Mouse (Mus musculus): ENCODE results near the gene Tm7sf2.
A peak's percentile ranks its signal among the peaks of the same experiment; 100 is the strongest.

Gene Tm7sf2

DNA sequence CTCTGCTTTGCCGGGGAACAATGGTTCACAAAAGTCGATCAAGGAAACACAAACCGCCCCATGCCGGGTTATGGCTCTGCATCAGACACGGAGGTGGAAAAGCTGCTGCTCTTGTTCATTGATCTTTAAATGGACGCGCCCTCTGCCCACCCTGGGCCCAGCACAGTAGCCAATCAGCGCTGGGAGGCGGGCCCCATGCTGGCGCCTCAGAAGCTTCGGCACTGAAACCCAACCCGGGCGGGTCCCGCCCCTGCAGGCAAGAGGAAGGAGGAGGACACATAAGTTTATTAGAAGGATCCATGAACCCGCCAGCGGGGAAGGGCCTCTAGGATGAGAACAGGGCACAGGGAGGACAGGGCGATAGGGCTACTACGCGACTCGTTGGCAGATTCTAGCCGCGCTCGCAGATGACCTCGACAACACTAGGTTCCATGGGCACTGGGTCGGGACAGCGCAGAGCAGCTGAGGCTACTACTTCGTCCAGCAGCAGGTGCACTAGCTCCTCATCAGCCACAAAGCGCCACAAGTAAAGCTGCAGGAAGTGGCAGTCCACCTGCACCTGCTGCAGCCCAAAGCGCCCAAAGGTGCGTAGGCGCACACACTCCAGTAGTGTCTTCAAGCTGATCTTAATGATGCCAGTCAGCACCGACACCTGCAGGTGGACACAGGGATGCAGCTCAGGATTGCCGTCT, at the start of gene Tm7sf2:
Gene Tm7sf2 (minus strand): TSS at position 650 of the 692 bp plus-strand sequence.
- DNase-seq (ENCODE audit: low spot score in 2 of 2): peak; percentile 85 to 87

DNA sequence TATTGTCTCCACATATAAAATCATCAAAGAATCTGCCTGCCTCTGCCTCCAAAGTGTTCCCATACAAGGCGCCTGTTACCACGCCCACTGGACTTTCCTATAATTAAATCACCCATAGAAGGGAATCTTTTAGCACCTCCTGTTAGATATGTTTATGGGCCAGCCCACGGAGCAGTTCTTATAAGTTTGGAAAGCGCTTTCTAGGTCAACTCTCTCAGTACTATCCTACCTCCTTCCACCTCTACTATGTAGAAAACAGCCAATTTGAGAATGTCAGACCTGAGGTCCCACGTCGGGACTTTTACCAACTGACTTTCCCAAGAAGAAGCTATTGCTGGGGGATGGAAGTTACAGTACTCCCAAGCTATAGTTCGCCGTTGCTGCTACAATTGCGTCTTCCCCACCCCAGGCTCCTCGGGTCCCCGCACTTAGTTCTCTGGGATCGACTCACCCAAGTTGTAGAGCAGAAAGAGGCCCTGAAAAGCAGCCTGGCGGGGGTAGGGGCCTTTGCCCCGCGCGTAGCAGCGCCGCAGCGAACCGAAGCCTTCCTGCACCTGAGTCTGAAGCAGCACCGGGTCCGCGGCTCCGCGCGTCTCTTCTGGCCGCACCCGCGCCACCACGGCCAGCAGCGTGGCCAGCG, 49.3 kb upstream of the Tm7sf2 start:
- DNase-seq (ENCODE audit: low spot score in 2 of 2): no peak

DNA sequence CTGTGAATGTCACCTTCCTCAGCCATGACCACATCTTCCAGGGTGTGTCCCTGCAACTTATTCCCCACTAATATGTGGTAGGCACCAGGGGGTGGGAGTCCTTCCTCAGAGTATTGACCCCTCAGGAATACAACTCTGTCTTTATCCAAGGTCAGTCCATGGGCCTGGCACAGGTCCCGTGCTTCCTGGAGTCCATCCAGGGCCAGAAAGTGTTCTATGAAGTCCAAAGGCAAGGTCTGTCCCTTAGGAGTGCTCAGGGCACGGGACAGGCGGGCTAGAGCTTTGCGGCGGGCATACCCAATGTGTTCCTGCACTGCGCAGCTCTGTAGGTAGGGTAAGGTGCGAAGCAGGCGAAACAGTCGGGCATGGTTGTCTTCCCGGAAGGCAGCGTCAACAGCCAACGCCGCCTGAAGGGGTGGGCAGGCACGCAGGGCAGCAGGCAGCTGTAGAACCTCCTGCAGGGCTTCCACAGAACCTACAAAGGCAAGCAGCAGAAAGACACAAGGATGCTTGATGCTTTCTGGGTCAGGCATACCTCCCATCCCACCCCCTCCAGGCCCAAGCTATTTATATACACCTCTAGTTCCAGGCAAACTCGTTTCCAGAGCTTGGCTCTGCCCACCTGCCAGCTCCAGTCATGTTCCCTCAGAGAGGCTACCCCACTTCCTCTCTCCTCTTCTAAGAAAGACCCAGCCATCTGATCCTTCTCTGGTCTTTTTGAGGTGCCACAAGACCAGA, 48.1 kb upstream of the Tm7sf2 start:
- peak in 1 of 2 experiments; percentile 15 for DNase-seq (ENCODE audit: low spot score in 2 of 2)

DNA sequence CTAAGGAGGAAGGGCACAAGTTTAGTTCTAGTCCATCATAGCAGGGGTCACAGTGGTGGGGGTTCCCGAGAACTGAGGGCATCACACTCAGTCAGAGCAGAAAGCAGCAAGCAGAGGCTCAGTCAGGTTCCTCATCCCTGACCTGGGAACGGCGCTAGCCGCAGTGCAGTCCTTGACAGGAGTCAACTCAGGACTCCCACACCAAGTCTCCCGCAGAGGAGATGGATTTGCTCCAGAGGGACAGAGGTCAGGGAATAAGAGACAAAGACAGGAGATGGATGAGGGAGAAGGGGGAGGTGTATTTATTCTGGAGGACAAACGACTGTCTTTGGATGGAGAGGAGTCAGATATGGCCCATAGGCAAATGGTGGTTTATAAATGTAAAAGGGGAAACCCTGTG, 44.9 kb upstream of the Tm7sf2 start:
- DNase-seq (ENCODE audit: low spot score in 2 of 2): no peak

DNA sequence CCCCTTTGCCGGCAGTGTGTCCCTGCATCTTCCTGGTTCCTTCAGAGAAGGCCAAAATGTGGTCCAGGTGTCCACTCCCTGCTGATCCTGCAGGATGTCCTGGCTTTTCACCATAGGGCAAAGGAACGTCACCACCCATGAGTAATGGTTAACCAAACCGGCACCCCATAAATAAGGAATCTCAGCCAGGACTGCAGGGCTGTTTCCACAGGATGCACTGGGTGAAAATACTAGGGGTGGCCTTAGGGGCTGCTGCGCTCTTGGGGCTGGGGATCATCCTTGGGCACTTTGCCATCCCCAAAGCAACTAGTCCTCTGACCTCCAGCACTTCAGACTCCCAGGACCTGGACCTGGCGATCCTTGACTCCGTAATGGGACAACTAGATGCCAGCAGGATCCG, 37.4 kb upstream of the Tm7sf2 start, which contains the start of gene Naaladl1:
Gene Naaladl1 (plus strand): TSS at position 197 of the 400 bp plus-strand sequence.
- DNase-seq (ENCODE audit: low spot score in 2 of 2): no peak

DNA sequence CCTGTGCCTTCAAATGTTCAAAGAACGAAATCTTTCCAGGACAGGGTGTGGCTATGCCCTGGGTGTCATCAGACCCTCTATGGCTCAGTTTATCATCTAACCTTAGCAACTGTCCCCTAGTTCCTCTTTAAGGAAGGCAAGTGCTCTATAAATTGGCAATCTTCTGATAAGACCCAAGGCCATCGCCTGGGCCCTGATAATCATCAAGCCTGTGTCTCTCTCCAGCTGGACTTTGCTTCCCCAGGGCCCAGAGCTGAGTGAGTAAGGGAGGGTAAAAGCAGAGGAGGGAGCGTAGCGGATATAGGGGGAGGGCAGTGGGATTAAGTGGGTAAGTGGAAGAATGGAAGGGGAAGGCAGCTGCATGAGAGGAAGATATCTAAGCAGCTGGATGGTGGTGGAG, 36.3 kb upstream of the Tm7sf2 start:
- no peak for DNase-seq (ENCODE audit: low spot score in 2 of 2)

DNA sequence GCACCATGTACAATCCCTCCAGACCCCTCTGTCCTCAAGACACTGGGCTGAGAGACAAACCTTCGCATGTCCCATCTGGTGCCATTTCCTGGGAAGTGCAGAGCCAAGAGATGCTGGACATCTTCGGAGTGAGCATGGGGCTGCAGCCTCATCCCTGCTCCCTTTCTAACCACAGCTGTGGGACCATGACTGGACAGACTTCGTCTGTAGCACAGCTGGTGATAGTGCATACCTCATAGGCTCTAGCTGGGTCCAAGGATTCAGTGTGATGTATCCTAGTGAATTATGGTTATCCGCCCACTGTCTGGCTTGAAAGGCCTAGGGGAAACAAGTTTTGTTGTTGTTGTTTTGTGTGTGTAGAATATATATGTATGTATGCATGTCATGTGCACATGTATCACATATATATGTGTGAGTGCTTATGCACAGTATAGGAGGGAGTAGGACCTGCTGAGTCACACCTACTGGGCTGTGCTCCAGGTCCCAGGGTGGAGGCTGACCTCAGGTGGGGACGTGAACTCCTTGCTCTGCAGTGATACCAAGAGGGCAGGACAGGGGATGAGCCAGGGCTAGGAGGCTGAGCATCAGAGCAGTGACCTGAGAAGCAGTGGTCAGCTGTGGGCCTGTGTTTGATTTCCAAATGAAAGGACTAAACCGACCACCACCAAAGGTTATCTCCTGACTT, 34.1 kb upstream of the Tm7sf2 start:
- no peak for DNase-seq (ENCODE audit: low spot score in 2 of 2)

DNA sequence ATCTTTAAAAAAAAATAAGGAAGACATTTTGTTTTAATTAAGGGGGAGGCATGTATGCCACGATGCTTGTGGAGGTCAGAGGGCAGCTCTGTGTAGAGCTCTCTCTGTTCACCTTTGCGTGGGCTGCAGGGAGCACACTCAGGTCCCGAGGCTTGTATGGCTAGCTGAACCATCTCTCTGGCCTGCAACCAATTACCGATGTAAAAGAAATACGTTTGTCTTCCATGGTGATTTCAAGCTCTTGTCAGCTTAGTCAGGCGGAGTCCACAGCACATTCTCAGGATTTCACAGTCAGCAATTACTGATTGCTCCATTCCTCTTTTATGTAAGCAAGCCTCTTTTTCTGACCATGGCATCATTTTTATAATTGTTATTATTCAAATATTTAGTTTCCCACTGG, 33.0 kb upstream of the Tm7sf2 start:
- DNase-seq (ENCODE audit: low spot score in 2 of 2): no peak

DNA sequence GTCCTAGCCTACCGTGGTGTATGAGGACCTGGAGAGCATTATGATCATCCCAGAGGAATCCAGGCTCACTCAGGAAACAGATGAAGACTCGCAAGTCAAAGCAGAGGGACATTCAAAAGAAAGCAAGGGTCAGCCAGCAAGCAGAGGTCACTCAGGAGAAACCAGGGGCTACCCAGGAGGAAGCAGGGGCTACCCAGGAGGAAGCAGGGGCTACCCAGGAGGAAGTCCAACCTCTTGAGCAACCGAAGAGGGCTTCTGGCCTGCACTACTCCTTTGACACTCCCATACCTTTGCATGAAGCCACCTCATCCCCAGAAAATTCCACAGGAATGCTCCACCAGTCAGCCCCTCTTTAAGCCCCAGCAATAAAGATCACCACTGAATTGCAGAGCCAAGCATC, 29.7 kb upstream of the Tm7sf2 start:
- DNase-seq (ENCODE audit: low spot score in 2 of 2): no peak

DNA sequence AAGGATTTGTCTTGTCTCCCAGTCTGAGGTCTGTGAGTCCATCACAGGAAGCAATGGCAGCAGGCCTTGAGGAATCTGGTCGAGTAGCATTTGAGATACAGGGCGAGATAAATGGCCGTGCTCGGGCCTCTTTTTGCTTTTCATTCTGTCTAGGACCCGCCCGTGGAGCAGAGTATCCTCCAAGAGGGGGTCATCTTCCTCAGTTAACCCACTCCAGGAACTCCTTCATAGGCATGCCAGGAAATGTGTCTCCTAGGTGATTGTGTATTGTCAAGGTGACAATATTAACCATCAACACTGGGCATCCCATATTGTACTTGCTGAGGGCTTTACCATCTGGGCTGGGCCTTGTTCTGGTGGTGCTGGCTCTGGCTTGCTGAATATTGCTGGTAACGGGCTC, 25.9 kb upstream of the Tm7sf2 start, which contains the start of gene AC131692.1:
Gene AC131692.1 (plus strand): TSS at position 301 of the 400 bp plus-strand sequence.
- DNase-seq (ENCODE audit: low spot score in 2 of 2): no peak

DNA sequence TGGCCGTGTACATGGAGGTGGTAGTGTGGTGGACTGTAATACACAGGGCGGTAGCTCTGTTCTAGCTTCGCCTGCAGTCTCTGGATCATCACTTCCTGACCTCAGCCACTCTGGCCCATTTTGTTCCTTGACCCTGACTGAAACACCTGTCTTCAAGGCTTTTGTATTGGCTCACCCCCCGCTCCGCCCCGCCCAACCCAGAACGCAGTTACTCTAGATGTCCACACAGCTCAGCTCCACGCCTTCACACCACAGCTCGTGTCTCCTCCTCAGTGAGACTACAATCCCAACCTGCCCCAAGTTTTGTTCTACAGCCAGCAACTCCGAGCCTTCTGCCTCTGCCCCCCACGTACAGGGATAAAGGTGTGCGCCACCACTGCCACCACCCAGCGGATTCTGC, 20.7 kb upstream of the Tm7sf2 start:
- no peak for DNase-seq (ENCODE audit: low spot score in 2 of 2)

DNA sequence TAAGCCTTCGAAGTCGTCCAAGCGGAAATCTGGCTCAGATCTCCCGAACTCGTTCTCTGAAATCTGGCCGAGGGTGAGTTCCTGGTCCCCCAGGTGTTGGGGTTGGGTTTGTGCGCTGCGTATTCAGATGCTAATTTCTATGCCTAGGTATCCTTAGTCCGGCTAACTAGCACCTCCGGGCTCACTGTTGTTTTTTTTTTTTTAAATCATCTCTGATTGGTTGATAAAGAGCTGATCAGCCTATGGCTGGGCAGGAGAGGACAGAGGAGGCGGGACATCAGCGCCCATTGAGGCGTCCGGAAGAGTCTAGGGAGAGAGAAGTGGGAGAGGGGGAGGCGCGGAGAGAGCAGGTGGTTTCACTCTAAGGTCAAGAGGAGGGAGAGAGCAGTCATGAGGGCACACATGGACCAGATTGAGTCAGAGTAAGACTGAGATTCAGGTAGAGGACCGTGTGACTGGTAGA, 17.3 kb upstream of the Tm7sf2 start:
- DNase-seq (ENCODE audit: low spot score in 2 of 2): no peak

DNA sequence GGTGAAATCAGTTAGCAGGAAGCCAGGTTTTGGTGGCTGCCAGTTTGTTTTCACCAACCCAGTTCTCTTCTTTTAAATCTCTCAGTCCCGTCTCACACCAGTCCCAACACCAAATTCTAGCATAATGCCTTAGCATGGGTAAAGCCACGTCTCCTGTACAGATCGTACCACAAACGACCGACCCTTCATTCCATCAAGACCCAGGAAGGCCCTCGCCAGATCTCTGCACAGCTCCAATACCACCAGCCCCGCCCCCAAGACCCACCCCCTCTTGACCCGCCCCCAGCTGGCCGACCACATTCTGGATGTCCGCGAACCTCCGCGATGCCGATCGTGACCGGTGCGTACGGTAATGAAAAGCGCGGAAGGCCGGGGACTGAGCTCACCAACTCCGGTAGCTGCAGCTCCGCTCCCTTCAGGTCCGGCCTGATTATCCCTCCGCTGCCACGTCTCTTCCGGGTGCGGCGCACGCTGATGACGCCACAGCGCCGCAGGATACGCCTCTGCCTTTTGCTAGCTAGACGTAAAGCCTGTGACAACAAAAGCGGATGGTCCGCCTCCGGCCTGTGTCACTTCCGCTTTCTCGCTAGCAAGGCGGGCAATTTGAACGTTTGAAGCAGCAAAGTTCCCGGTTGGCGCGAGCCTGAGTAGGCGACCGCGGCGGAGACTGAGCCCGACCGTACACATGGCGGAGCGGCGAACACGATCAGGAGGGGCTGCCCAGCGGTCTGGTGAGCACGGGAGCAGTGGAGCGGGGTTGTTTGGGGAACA, 16.5 kb upstream of the Tm7sf2 start, which contains the start of the genes Zfpl1 and Cdca5:
Gene Zfpl1 (minus strand): TSS at position 479 of the 771 bp plus-strand sequence.
Gene Cdca5 (plus strand): TSS at position 506 of the 771 bp plus-strand sequence.
- peak; percentile 95 to 97 for DNase-seq (ENCODE audit: low spot score in 2 of 2)

DNA sequence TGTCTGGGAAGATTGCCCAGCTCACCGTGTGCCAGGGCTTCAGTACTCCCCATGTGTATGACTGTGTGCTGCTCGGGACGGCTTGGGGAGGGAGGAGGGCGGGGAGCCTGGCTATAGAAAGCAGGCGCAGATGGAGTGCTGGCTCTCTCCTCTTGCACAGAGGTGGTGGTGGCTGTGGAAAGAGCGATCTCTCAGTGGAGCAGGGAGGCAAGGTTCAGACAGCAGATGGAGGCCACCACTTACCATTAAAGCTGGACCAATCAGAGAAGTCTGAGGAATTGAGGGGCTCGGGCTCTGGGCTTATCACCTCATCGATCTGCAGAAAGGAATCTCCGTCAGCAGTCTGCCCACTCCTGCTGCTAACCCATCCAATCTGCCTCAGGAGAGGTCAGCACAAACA, 14.0 kb upstream of the Tm7sf2 start, which contains the start of gene Gm28374:
Gene Gm28374 (minus strand): TSS at position 101 of the 400 bp plus-strand sequence.
- DNase-seq (ENCODE audit: low spot score in 2 of 2): no peak

DNA sequence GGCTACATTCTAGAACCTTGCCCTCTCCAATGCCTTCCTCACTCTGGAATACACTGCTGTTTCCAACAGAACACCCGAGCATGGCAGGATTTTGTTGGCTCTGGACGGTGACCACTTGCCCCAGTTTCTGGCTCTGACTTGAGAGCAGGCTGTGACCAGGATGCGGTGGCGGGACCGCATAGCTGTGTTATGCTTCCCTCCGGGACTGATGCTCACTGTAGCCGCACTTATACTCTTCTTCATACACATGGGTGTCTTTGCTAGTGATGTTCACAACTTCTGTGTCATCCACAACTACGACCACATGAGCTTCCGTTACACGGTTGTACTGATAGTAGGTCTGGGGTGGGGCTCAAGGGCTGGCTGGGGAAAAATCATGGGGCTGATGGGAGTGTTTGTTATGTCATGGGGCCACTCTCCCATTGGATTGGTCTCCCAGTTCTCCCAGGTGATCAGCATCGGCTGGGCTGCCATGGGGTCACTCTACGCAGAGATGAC, 11.9 kb upstream of the Tm7sf2 start, which contains the start of gene Tmem262:
Gene Tmem262 (plus strand): TSS at position 51 of the 498 bp plus-strand sequence.
- no peak for DNase-seq (ENCODE audit: low spot score in 2 of 2)

DNA sequence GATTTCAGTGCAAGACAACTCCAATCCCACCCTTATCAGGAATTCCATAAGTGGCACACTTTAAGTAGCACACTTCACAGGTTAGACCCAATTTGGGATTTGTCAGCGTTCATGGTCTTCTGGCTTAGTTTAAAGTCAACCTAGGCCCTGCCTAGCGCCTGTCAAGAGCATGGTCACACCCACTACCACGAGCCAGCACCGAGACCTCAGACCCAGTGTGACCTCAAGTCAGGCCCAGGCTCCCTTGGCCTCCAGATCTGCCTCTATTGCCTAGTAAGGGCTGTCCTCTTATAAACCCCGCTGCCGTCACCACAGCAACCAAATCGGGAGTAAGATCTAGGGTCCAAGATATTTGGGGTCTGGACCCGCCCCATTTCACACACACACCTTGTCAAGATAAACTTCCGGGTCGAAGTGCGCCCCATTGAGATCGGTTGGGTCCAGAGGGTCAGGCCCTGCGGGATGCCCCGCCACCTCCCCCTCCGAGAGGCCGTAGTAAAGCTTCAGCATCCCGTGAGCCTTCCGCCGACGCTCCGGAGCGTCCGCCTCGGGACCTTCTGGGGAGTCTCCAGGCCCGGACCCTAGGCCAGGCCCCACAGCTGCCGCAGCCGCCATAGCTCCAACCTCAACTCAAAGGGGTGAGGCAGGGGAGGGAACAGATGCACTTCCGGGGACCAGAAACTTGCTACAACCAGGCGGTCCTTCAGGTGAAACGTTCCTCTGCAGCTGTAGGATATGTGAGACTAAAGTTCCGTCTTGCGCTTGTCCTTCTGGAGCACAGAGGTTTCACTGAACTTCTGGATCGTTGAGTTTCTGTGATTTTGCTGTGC, 8.6 kb upstream of the Tm7sf2 start, which contains the start of gene Vps51:
Gene Vps51 (minus strand): TSS at position 668 of the 830 bp plus-strand sequence.
- peak; percentile 91 to 92 for DNase-seq (ENCODE audit: low spot score in 2 of 2)

DNA sequence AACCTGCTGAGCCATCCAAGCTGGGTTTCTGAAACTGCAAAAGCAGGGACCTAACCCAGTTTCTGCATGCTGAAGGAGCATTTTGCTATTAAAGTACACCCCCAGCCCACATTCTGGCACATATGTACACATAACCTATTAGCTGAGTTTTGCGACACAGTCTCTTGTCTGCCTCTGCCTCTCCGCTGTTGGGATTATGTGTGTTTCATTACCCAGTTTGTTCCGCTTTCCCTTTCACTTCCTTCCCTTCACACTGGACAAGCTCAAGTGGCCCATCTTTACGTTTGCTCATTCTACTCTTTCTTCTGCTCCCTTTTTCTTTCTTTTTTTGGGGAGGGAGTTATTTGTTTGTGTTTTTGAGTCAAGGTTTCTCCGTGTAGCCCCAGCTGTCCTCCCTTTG, 5.7 kb upstream of the Tm7sf2 start:
- no peak for DNase-seq (ENCODE audit: low spot score in 2 of 2)

DNA sequence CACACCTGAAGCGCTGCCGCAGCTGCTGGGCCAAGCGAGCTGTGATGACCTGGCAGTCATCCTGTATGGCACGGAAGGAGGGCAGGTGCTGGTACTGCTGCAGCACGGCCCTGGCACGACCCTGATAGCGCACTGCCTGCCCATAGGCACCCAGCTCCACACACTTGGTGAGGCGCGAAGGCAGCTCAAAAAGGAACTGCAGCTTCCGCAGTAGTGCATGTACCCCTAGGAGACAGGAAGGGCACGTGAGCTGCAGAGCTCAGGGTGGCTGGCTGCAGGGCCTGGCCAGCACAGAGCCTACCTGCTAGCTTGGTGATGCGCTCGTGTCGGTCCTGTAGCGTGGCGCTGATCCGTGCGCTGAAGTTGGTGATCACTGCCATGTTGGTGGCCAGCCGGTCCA, 3.1 kb upstream of the Tm7sf2 start:
- no peak for DNase-seq (ENCODE audit: low spot score in 2 of 2)

DNA sequence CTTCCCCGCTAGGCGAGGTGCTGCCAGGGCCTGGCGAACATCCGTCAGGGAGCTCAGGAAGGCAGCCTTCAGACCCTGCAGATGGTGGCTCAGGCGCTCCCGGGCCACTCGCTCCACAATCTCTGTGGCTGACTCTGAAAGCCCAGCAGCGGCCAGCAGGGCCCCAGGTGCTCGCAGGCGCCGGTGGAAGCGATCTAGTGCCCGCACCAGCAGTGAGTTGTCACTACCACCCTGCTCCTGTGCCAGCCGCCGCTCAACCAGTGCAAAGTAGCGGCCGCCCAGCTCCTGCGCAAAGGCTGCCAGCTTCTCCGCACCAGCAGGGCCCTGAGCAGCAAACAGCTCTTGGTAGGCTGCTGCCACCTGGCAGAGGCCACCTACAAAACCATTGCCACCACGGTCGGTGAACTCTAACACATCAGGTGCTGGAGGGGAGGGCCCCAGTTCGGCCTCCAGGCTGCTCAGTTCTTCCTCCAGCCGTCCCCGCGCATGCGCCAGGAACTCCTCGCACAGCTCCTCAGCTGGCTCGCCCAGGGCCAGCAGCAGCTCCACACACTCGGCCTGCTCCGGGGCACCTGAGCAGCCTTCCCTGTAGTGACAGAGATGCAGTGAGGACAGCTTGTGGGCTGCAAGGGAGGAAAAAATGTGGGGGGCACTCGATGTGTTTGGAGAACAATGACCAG, 2.5 kb upstream of the Tm7sf2 start:
- DNase-seq (ENCODE audit: low spot score in 2 of 2): no peak
